Mouse (Mus musculus): ENCODE data around the gene Etnppl. TPM values are rescaled to one million over a fixed set of nuclear protein-coding genes. Genes with fewer than 3 reads are reported as not detected.

Etnppl gene
- polyA plus RNA-seq, 1 experiment from 2014 or later = 0.23 TPM

DNA sequence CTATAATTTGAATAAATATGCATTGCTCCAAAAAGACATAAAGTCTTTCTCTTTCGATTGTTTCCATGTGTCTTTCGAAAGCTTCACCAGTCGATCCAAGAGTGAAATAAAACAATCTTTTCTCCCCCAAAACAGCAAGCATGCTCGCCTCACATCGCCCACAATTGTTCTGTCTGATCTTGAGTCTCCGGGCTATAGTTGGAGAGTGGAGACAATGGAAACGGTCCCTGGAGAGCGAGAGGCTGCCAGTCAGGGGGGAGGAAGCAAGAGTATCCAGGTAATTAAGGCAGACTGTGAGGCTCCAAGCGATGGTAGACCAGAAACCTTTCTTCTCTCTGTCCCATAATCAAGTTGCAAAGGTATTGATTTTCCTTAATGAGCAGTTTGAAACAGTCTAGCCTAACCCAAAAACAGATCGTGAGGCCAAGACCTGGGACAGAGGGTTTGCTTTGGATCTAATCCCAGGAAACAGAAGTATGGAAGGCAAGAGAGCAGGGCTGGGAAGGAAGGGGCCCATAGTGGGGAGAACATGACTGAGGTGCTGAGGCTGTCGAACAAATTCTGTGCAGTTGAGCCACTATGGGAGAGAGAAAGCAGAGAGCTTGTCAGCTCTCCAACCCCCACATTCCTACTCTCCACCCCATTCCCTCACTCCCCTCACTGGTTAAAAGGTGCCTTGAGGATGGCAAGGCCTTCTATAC is 29.0 kb downstream of the Etnppl start:
- H3K27me3 ChIP-seq (ENCODE audit: control insufficient read depth, insufficient read depth, low read length) = no peaks in the 10 kb centered on the region
- H3K4me2 ChIP-seq (replicated peaks; ENCODE audit: low read depth, low read length) = no peak overlapping the region
- H3K9me3 ChIP-seq (ENCODE audit: control insufficient read depth, low read length) = no peaks in the 10 kb centered on the region
- no peaks in the 10 kb centered on the region for H3K36me3 ChIP-seq (ENCODE audit: control insufficient read depth, insufficient read depth, low read length)
- H3K27ac ChIP-seq (ENCODE audit: low read depth, low read length) = no peak overlapping the region
- H3K4me1 ChIP-seq (ENCODE audit: control insufficient read depth, insufficient read depth, low read length) = no peaks in the 10 kb centered on the region
- no peak overlapping the region for H3K4me3 ChIP-seq (ENCODE audit: low read length)
- no peak overlapping the region for H3K9ac ChIP-seq (ENCODE audit: low read depth, low read length)
- 78% methylated on average over 11 of the region's 11 CpGs for WGBS
- ATAC-seq (ENCODE audit: low FRiP score, low TSS enrichment) = no peak

DNA sequence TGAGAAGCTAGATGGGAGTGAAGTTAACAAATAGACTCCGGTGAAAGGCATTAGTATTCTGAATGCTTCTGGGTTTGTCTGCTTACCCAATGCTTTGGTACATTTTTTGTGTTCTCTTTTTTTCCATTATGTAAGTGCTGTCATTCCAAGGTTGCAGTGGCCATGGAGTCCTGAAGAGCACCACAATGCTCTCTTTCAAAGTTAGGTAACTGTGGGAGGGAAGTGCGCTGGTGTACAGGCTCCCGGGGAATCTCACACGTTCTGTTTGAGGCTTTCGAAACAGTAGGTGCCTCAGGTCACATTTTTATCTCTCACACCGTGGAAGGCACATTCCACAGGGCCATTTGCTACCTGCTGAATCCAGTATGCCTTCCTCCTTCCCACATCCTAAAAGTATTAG is 32.3 kb downstream of the Etnppl start:
- Histone ChIP-seq H3K27ac (ENCODE audit: low read depth, low read length) (no peak overlapping the region), H3K36me3 (ENCODE audit: control insufficient read depth, insufficient read depth, low read length) (no peaks in the 10 kb centered on the region), H3K9ac (ENCODE audit: low read depth, low read length) (no peak overlapping the region), H3K27me3 (ENCODE audit: control insufficient read depth, insufficient read depth, low read length) (no peaks in the 10 kb centered on the region), H3K4me1 (ENCODE audit: control insufficient read depth, insufficient read depth, low read length) (no peaks in the 10 kb centered on the region), H3K4me3 (ENCODE audit: low read length) (no peak overlapping the region), H3K9me3 (ENCODE audit: control insufficient read depth, low read length) (no peaks in the 10 kb centered on the region), H3K4me2 (replicated peaks; ENCODE audit: low read depth, low read length) (no peak overlapping the region)
- no peak for ATAC-seq (ENCODE audit: low FRiP score, low TSS enrichment)
- WGBS = 49% methylated on average over 6 of the region's 6 CpGs

DNA sequence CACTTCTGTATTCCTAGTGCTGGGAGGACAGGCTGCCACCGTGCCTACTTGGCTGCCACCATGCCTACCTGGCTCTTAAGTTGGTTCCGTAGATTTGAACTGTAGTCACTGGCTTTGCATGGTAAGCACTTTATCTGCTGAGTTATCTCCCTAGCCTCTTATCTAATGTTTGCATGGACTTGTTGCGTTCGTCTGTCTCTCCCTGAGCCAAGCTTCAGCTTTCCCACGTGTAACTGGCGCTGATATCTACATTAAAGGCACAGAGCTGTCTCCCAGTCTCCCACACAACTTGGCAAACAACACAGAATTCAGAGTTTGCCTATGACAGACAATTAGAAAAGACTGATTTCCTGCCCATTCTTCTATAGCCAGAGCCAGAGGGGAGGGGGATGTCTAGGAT is 43.4 kb downstream of the Etnppl start:
- H3K9ac ChIP-seq (ENCODE audit: low read depth, low read length) = no peak overlapping the region
- 65% methylated on average over 6 of the region's 6 CpGs for WGBS
- H3K27me3 ChIP-seq (ENCODE audit: control insufficient read depth, insufficient read depth, low read length) = no peaks in the 10 kb centered on the region
- H3K9me3 ChIP-seq (ENCODE audit: control insufficient read depth, low read length) = no peaks in the 10 kb centered on the region
- no peak overlapping the region for H3K4me3 ChIP-seq (ENCODE audit: low read length)
- no peaks in the 10 kb centered on the region for H3K4me1 ChIP-seq (ENCODE audit: control insufficient read depth, insufficient read depth, low read length)
- no peaks in the 10 kb centered on the region for H3K36me3 ChIP-seq (ENCODE audit: control insufficient read depth, insufficient read depth, low read length)
- no peak overlapping the region for H3K4me2 ChIP-seq (replicated peaks; ENCODE audit: low read depth, low read length)
- H3K27ac ChIP-seq (ENCODE audit: low read depth, low read length) = no peak overlapping the region
- no peak for ATAC-seq (ENCODE audit: low FRiP score, low TSS enrichment)

DNA sequence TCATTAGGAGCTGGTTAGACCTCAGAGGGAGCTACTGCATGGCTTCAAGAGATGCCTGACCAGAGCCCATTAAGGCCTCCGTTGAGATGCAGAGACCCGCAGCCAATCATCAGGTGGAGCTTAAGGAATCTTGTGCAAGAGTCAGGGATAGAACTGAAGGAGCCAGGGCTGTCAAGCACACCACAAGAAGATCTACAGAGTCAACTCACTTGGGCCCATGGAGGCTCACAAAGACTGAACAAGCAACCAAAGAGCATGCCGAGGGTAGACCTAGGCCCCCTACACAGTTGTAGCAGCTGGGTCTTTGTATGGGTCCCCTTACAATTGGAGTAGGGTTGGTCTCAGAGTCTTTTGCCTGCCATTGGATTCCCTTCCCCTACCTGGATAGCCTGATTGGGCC is 45.2 kb downstream of the Etnppl start:
- WGBS = 92% methylated on average over 3 of the region's 3 CpGs
- Histone ChIP-seq H3K4me2 (replicated peaks; ENCODE audit: low read depth, low read length) (no peak overlapping the region), H3K36me3 (ENCODE audit: control insufficient read depth, insufficient read depth, low read length) (no peaks in the 10 kb centered on the region), H3K27me3 (ENCODE audit: control insufficient read depth, insufficient read depth, low read length) (no peaks in the 10 kb centered on the region), H3K9ac (ENCODE audit: low read depth, low read length) (no peak overlapping the region), H3K27ac (ENCODE audit: low read depth, low read length) (no peak overlapping the region), H3K9me3 (ENCODE audit: control insufficient read depth, low read length) (no peaks in the 10 kb centered on the region), H3K4me3 (ENCODE audit: low read length) (no peak overlapping the region), H3K4me1 (ENCODE audit: control insufficient read depth, insufficient read depth, low read length) (no peaks in the 10 kb centered on the region)
- ATAC-seq (ENCODE audit: low FRiP score, low TSS enrichment) = no peak

DNA sequence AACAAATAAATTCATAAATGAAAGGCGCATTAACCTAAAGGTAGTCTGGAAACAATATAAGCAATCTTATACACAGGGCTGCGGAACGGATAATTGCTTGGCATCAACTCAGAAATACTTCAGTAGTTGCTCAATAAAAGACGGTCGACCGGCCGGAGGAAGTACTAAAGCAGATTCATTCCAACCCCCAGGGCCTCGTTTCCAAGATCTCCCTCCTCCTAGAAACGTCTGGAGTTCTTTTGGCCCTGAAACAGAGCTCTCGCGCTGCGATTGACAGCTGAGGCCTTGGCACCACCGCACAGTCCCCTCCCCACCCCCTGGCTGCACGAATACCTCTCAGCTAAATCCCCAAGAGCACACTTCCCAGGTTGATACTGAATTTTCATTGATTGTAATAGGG is 54.0 kb downstream of the Etnppl start:
- WGBS = 71% methylated on average over 14 of the region's 14 CpGs
- H3K9ac ChIP-seq (ENCODE audit: low read depth, low read length) = no peak overlapping the region
- no peak overlapping the region for H3K4me2 ChIP-seq (replicated peaks; ENCODE audit: low read depth, low read length)
- H3K4me3 ChIP-seq (ENCODE audit: low read length) = no peak overlapping the region
- H3K27me3 ChIP-seq (ENCODE audit: control insufficient read depth, insufficient read depth, low read length) = no peaks in the 10 kb centered on the region
- no peaks in the 10 kb centered on the region for H3K4me1 ChIP-seq (ENCODE audit: control insufficient read depth, insufficient read depth, low read length)
- no peaks in the 10 kb centered on the region for H3K9me3 ChIP-seq (ENCODE audit: control insufficient read depth, low read length)
- no peak for ATAC-seq (ENCODE audit: low FRiP score, low TSS enrichment)
- H3K27ac ChIP-seq (ENCODE audit: low read depth, low read length) = no peak overlapping the region
- H3K36me3 ChIP-seq (ENCODE audit: control insufficient read depth, insufficient read depth, low read length) = no peaks in the 10 kb centered on the region

DNA sequence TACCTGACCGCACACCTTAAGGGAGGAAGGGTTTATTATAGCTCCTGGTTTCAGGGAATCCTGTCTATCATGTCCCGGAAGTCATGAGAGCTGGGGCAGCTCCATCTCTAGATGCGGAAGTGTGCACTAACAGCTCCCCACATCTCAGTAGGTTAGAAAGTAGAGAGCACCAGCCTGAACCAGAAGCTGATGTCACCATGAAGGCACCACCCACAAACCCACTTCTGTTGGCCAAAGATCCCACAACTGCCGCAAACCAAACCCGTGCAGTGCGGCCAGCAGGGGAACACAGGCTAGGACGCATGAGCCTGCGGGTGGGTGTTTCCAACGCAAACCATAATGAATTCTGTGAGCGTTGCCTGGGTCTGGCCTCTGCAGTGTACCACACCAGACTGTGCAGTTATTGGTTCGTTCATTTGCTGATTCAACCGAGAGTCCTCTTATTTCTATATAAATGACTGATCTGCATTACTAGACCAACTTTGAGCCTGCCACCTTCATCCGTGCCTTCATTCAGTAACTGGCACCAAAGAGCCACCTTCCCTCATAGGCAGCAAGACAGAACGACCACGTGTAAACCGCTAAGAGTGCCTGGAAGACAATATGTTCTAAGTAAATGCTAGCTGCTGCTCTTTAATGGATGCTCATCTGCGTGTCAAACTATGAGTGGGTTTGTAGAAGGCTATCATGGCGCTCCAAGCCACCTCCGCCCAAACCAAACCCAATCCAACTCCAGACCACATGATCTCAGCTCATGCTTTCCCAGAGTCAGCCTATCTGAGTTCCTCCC is 60.6 kb downstream of the Etnppl start:
- WGBS = 93% methylated on average over 19 of the region's 19 CpGs
- no peak overlapping the region for H3K4me3 ChIP-seq (ENCODE audit: low read length)
- no peak overlapping the region for H3K27ac ChIP-seq (ENCODE audit: low read depth, low read length)
- no peak for ATAC-seq (ENCODE audit: low FRiP score, low TSS enrichment)
- H3K27me3 ChIP-seq (ENCODE audit: control insufficient read depth, insufficient read depth, low read length) = no peaks in the 10 kb centered on the region
- H3K4me1 ChIP-seq (ENCODE audit: control insufficient read depth, insufficient read depth, low read length) = no peaks in the 10 kb centered on the region
- H3K4me2 ChIP-seq (replicated peaks; ENCODE audit: low read depth, low read length) = no peak overlapping the region
- no peaks in the 10 kb centered on the region for H3K36me3 ChIP-seq (ENCODE audit: control insufficient read depth, insufficient read depth, low read length)
- no peaks in the 10 kb centered on the region for H3K9me3 ChIP-seq (ENCODE audit: control insufficient read depth, low read length)
- H3K9ac ChIP-seq (ENCODE audit: low read depth, low read length) = no peak overlapping the region

DNA sequence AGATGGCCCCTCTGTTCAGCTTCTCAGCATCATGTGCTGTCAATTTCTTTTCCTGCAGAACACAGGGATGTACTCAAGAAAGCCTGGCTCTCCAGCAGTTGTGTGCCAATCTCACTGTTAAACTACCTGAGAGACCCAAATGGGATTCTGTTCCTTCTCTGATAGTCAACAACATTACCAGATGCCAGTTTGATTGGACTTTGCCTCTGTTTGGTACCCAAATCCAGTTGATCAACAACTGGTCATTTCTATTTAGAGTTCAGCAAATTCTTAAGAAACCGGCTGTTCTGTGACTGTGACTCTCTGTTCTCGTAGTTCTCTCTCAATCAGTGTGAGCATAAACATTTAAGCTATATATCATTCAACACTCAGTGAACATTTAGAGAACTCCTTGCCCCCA is 64.0 kb downstream of the Etnppl start:
- no peak overlapping the region for H3K4me2 ChIP-seq (replicated peaks; ENCODE audit: low read depth, low read length)
- ATAC-seq (ENCODE audit: low FRiP score, low TSS enrichment) = no peak
- WGBS = 74% methylated on average over 2 of the region's 2 CpGs
- no peak overlapping the region for H3K4me3 ChIP-seq (ENCODE audit: low read length)
- H3K27me3 ChIP-seq (ENCODE audit: control insufficient read depth, insufficient read depth, low read length) = no peaks in the 10 kb centered on the region
- H3K27ac ChIP-seq (ENCODE audit: low read depth, low read length) = no peak overlapping the region
- H3K9ac ChIP-seq (ENCODE audit: low read depth, low read length) = no peak overlapping the region
- no peaks in the 10 kb centered on the region for H3K9me3 ChIP-seq (ENCODE audit: control insufficient read depth, low read length)
- no peaks in the 10 kb centered on the region for H3K4me1 ChIP-seq (ENCODE audit: control insufficient read depth, insufficient read depth, low read length)
- H3K36me3 ChIP-seq (ENCODE audit: control insufficient read depth, insufficient read depth, low read length) = no peaks in the 10 kb centered on the region

DNA sequence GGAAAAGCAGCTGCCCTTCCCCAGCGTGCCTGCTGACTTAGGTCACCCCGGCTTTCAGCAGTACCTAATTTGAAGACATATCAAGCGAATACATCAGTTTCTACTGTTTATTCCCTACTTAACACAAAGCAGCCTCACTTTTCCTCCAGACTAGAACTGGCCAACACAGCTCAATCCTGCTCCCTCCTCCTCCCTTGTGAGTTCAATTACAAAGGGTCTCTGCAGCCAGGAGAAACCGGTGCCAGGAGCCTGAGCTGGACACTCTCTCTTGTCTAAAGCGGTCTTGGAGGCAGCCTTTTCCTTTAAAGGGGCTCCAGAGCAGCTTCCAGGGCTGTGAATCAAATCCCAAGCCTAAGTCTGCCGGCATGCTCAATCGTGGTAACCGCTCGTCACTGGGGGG is 64.9 kb downstream of the Etnppl start:
- ATAC-seq (ENCODE audit: low FRiP score, low TSS enrichment) = no peak
- Histone ChIP-seq H3K9me3 (ENCODE audit: control insufficient read depth, low read length) (no peaks in the 10 kb centered on the region), H3K27ac (ENCODE audit: low read depth, low read length) (no peak overlapping the region), H3K27me3 (ENCODE audit: control insufficient read depth, insufficient read depth, low read length) (no peaks in the 10 kb centered on the region), H3K4me3 (ENCODE audit: low read length) (no peak overlapping the region), H3K4me1 (ENCODE audit: control insufficient read depth, insufficient read depth, low read length) (no peaks in the 10 kb centered on the region), H3K4me2 (replicated peaks; ENCODE audit: low read depth, low read length) (no peak overlapping the region), H3K36me3 (ENCODE audit: control insufficient read depth, insufficient read depth, low read length) (no peaks in the 10 kb centered on the region), H3K9ac (ENCODE audit: low read depth, low read length) (no peak overlapping the region)
- WGBS = 83% methylated on average over 9 of the region's 9 CpGs

DNA sequence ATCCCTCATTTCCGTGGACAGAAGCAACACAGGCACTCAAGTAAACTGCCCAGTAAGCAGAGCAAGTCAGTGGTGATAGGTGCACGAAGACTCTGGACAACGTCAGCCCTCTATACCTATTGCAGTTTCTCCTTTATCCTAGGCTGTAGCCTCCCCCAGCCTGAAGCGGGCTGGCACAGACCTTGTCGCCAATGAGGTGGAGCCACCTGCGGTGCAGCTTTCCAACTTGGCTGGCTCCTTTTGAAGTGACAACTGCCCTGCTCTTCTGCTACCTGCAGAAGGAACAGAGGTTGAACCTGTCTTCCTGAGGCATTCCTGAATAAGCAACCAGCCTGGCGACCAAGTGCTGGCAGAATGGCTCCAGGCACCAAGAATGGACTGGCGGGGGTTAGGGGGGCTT is 66.6 kb downstream of the Etnppl start:
- no peak for ATAC-seq (ENCODE audit: low FRiP score, low TSS enrichment)
- H3K9me3 ChIP-seq (ENCODE audit: control insufficient read depth, low read length) = no peaks in the 10 kb centered on the region
- H3K27me3 ChIP-seq (ENCODE audit: control insufficient read depth, insufficient read depth, low read length) = no peaks in the 10 kb centered on the region
- 86% methylated on average over 8 of the region's 8 CpGs for WGBS
- no peaks in the 10 kb centered on the region for H3K4me1 ChIP-seq (ENCODE audit: control insufficient read depth, insufficient read depth, low read length)
- H3K27ac ChIP-seq (ENCODE audit: low read depth, low read length) = no peak overlapping the region
- H3K9ac ChIP-seq (ENCODE audit: low read depth, low read length) = no peak overlapping the region
- H3K36me3 ChIP-seq (ENCODE audit: control insufficient read depth, insufficient read depth, low read length) = no peaks in the 10 kb centered on the region
- H3K4me2 ChIP-seq (replicated peaks; ENCODE audit: low read depth, low read length) = no peak overlapping the region
- H3K4me3 ChIP-seq (ENCODE audit: low read length) = no peak overlapping the region

Data from kidney, embryonic 14.5 days (tissue).